Mouse (Mus musculus): Measurements from ENCODE around the gene Arpp19. TPM values are rescaled to one million over a fixed set of nuclear protein-coding genes. Genes with fewer than 3 reads are reported as not detected.

Gene Arpp19
- polyA plus RNA-seq, 2 experiments: 73.2 to 290 TPM

DNA sequence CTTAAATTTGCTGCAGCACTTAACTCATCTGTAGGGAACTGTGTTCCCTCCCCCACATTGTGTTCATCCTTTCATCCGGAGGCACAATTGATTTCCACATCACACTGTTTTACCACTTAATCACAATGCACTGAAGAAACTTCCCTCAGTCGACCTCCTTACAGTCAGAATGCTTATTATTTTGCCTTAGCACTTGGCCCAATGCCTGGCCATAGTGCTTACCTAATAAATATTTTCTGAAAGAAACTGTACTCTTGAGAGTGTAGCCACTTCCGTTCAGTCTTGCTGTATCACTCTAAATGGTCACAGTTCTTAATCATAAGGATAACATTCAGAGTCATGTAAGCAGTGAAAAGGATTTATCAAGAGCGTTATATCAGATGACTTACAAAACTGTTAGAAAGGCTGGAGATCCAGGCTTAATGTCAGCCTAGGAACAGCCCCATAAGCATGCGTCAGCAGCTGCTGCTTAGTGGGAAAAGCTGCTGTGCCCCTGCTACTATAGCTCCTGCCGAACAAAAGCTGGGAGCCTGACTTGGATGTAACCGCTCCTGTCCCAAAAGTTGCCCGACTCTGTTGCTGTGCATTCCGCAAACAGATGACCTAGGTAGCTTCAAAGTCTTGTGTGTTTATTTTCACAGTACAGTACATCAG is 27.4 kb downstream of the Arpp19 start:
- no peak overlapping the region for H3K9ac ChIP-seq (ENCODE audit: low read depth, low read length, severe bottlenecking)
- H3K4me1 ChIP-seq (ENCODE audit: control insufficient read depth, insufficient read depth, low read length): 0 out of 2 replicates have a peak, but pooled peaks cover 8% of the 10 kb centered on the region
- WGBS: 60% methylated on average over 9 of the region's 9 CpGs
- no peaks in the 10 kb centered on the region; the same call in 1 of the 2 replicates for H3K36me3 ChIP-seq (ENCODE audit: control insufficient read depth, insufficient read depth, low read length)
- H3K27me3 ChIP-seq (ENCODE audit: control insufficient read depth, insufficient read depth, low read length): no peaks in the 10 kb centered on the region
- DNase-seq (ENCODE audit: low spot score) (peak; percentile 81), ATAC-seq (ENCODE audit: low FRiP score, low read depth) (peak; percentile 76)
- peak overlapping the region; percentile 15; the same call in 1 of the 2 replicates for H3K27ac ChIP-seq (replicated peaks; ENCODE audit: low read depth, low read length)
- H3K4me2 ChIP-seq (replicated peaks; ENCODE audit: low read depth, low read length, severe bottlenecking): no peak overlapping the region
- no peak overlapping the region for H3K4me3 ChIP-seq (replicated peaks; ENCODE audit: low read length)
- H3K9me3 ChIP-seq (ENCODE audit: control insufficient read depth, low read length): no peaks in the 10 kb centered on the region
- no peak for TF ChIP-seq POLR2A (IDR thresholded peaks at IDR 0.05; ENCODE audit: borderline replicate concordance, extremely low read depth, insufficient read depth, insufficient read length)

DNA sequence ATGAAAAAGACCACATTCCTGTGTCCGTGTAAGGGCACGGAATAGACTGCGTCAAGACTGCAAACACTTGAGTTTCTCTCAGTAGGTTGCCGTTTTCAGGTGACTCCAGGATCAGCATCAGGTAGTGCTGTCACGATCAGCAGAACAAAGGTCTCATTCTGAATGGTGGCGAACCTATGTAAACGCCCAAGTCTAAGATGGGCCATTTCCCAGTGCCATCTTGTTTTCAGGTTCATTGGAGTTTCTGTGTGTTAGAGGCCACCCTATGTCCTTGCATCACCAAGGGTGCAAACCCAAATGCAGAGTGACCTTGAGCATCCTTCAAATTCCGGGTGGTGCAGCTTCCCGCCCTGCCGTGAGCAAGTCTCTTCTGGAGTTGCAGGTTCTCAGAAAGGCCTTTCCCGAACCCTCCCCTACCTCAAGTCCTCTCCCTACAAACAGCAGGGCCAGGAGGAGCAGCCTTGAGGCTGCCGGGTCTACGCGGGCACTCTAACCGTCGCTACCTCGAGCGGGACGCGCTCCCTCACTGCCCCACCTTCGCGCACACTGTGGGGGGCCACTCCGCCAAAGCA is 33.1 kb downstream of the Arpp19 start, which contains the start of gene Myo5a:
TSS of gene Myo5a (plus strand) at position 559 of the 572 bp plus-strand sequence.
- no peaks in the 10 kb centered on the region for H3K36me3 ChIP-seq (ENCODE audit: control insufficient read depth, insufficient read depth, low read length)
- peak within 1 kb of the TSS; percentile 92 for H3K27ac ChIP-seq (replicated peaks; ENCODE audit: low read depth, low read length)
- WGBS: 23% methylated on average over 22 of the region's 23 CpGs
- no peaks in the 10 kb centered on the region for H3K27me3 ChIP-seq (ENCODE audit: control insufficient read depth, insufficient read depth, low read length)
- DNase-seq (ENCODE audit: low spot score) (no peak), ATAC-seq (ENCODE audit: low FRiP score, low read depth) (peak; percentile 36; the same call in 1 of the 2 replicates)
- no peaks in the 10 kb centered on the region for H3K9me3 ChIP-seq (ENCODE audit: control insufficient read depth, low read length)
- H3K4me1 ChIP-seq (ENCODE audit: control insufficient read depth, insufficient read depth, low read length): peaks cover 4% of the 10 kb centered on the region; the same call in 1 of the 2 replicates
- H3K4me2 ChIP-seq (replicated peaks; ENCODE audit: low read depth, low read length, severe bottlenecking): peak within 1 kb of the TSS; percentile 85
- H3K4me3 ChIP-seq (replicated peaks; ENCODE audit: low read length): peak within 1 kb of the TSS; percentile 82
- H3K9ac ChIP-seq (ENCODE audit: low read depth, low read length, severe bottlenecking): peak within 1 kb of the TSS; percentile 88
- no peak for TF ChIP-seq POLR2A (IDR thresholded peaks at IDR 0.05; ENCODE audit: borderline replicate concordance, extremely low read depth, insufficient read depth, insufficient read length)

GRCm38 (mm10) chr9:75071029-75071705 is 33.8 kb downstream of the Arpp19 start:
- Histone ChIP-seq H3K27ac (replicated peaks; ENCODE audit: low read depth, low read length) (peak overlapping the region; percentile 92), H3K9me3 (ENCODE audit: control insufficient read depth, low read length) (no peaks in the 10 kb centered on the region), H3K4me1 (ENCODE audit: control insufficient read depth, insufficient read depth, low read length) (peaks cover 4% of the 10 kb centered on the region; the same call in 1 of the 2 replicates), H3K36me3 (ENCODE audit: control insufficient read depth, insufficient read depth, low read length) (no peaks in the 10 kb centered on the region), H3K4me3 (replicated peaks; ENCODE audit: low read length) (peak overlapping the region; percentile 82), H3K27me3 (ENCODE audit: control insufficient read depth, insufficient read depth, low read length) (no peaks in the 10 kb centered on the region), H3K9ac (ENCODE audit: low read depth, low read length, severe bottlenecking) (peak overlapping the region; percentile 88), H3K4me2 (replicated peaks; ENCODE audit: low read depth, low read length, severe bottlenecking) (peak overlapping the region; percentile 85)
- WGBS: under 1% methylated on average over 45 of the region's 92 CpGs
- peak; percentile 70 for DNase-seq (ENCODE audit: low spot score)
- ATAC-seq (ENCODE audit: low FRiP score, low read depth): peak; percentile 95
- 0 out of 2 replicates have a peak, but pooled peaks have one; percentile 52 for TF ChIP-seq POLR2A (IDR thresholded peaks at IDR 0.05; ENCODE audit: borderline replicate concordance, extremely low read depth, insufficient read depth, insufficient read length)

DNA sequence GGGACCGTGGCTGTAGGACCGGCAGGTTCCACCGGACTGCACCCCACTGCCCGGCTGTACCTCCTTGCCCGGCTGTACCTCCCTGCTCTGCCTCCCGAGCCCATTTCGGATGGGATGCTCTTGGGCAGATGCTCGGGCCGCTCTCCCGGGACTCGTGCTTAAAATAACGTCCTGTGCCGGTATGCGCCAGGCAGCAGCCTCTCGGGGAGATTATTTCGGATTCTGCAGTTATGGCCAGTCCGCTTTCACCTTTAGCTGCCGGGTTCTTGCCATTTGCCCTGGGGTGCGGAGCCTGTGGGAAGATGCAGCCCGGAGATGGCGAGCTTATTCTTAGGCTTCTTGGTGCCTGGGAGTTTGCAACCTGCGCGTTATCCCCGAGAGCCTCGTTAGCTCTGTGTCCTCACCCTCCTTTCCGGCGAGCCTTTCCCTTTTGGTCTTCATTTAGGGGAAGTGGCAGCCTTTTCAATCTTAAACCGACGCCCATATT is 34.3 kb downstream of the Arpp19 start:
- Histone ChIP-seq H3K9me3 (ENCODE audit: control insufficient read depth, low read length) (no peaks in the 10 kb centered on the region), H3K9ac (ENCODE audit: low read depth, low read length, severe bottlenecking) (peak overlapping the region; percentile 88), H3K27ac (replicated peaks; ENCODE audit: low read depth, low read length) (peak overlapping the region; percentile 92), H3K4me2 (replicated peaks; ENCODE audit: low read depth, low read length, severe bottlenecking) (peak overlapping the region; percentile 85), H3K4me3 (replicated peaks; ENCODE audit: low read length) (peak overlapping the region; percentile 82), H3K27me3 (ENCODE audit: control insufficient read depth, insufficient read depth, low read length) (no peaks in the 10 kb centered on the region), H3K4me1 (ENCODE audit: control insufficient read depth, insufficient read depth, low read length) (peaks cover 4% of the 10 kb centered on the region; the same call in 1 of the 2 replicates), H3K36me3 (ENCODE audit: control insufficient read depth, insufficient read depth, low read length) (no peaks in the 10 kb centered on the region)
- DNase-seq (ENCODE audit: low spot score): peak; percentile 15
- no peak for TF ChIP-seq POLR2A (IDR thresholded peaks at IDR 0.05; ENCODE audit: borderline replicate concordance, extremely low read depth, insufficient read depth, insufficient read length)
- peak; percentile 8; the same call in 1 of the 2 replicates for ATAC-seq (ENCODE audit: low FRiP score, low read depth)
- under 1% methylated on average over 28 of the region's 29 CpGs for WGBS

DNA sequence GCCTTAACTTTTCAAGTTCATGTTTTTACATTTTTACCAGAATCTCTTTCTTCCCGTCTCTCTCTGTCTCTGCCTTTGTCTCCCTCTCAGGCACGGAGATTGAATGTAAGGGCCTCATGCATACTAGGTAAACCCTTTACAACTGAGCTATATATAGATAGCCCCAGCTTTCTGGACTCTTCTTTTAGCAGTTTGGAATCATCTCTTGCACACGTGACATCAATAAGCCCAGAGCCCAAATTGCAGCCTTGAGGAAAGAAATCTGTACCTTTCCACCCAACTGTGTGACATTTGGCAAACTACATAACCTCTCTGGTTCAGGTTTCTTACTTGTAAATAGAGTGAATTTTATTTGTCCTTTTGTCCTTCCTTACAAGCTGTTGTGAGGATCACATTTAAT is 34.9 kb downstream of the Arpp19 start:
- no peak for ATAC-seq (ENCODE audit: low FRiP score, low read depth)
- peaks cover 4% of the 10 kb centered on the region; the same call in 1 of the 2 replicates for H3K4me1 ChIP-seq (ENCODE audit: control insufficient read depth, insufficient read depth, low read length)
- no peaks in the 10 kb centered on the region for H3K9me3 ChIP-seq (ENCODE audit: control insufficient read depth, low read length)
- no peak overlapping the region for H3K27ac ChIP-seq (replicated peaks; ENCODE audit: low read depth, low read length)
- peak overlapping the region; percentile 82 for H3K4me3 ChIP-seq (replicated peaks; ENCODE audit: low read length)
- no peak overlapping the region for H3K9ac ChIP-seq (ENCODE audit: low read depth, low read length, severe bottlenecking)
- H3K4me2 ChIP-seq (replicated peaks; ENCODE audit: low read depth, low read length, severe bottlenecking): peak overlapping the region; percentile 85
- DNase-seq (ENCODE audit: low spot score): no peak
- 31% methylated on average over 3 of the region's 3 CpGs for WGBS
- no peaks in the 10 kb centered on the region for H3K27me3 ChIP-seq (ENCODE audit: control insufficient read depth, insufficient read depth, low read length)
- no peaks in the 10 kb centered on the region for H3K36me3 ChIP-seq (ENCODE audit: control insufficient read depth, insufficient read depth, low read length)
- no peak for TF ChIP-seq POLR2A (IDR thresholded peaks at IDR 0.05; ENCODE audit: borderline replicate concordance, extremely low read depth, insufficient read depth, insufficient read length)

All from limb, embryonic 14.5 days (tissue).